Mouse (Mus musculus): ENCODE data around the gene Mgat5.

DNA sequence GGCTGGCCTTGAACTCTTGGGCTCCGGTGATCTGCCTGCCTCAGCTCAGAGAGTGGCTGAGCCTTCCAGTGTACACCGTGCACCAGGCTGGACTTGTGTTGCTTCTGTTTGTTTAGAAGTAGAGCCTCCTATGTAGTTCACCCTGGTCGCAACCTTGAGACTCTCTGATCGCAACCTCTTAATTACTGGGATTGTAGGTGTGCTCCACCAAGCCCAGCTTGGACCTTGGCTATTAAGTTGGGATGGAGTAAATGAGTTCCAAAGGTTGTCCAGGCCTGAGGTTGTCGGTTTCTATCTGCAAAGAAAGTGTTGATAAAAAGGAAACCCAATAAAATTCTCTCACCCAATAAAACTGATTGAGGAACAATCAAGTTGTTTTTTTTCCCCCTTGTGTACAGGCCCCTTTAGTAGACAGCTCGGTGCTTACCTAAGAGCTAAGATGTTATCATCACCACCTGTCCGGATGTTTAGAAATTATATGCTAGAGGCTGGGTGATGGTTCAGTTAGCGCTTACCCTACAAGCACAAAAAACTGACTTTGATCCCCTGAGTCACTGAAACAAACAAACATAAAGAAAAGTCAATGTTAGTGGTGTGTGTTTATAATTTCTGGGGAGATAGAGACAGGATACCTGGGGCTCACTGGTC lies 9.9 kb downstream of the Mgat5 start:
- TF ChIP-seq USF1 (IDR thresholded peaks at IDR 0.05; ENCODE audit: low read depth), result no peak
- no peak for TF ChIP-seq SRF (IDR thresholded peaks at IDR 0.05; ENCODE audit: control insufficient read depth, insufficient read length, low read depth)
- no peak for TF ChIP-seq POLR2A (IDR thresholded peaks at IDR 0.05; ENCODE audit: insufficient read length, low read depth)
- TF ChIP-seq POLR2AphosphoS2 (IDR thresholded peaks at IDR 0.05; ENCODE audit: insufficient read length, low read depth), result no peak
- no peak for TF ChIP-seq MYOG (IDR thresholded peaks at IDR 0.05; ENCODE audit: control insufficient read depth in 1 of 3, insufficient read depth in 1 of 3, insufficient read length in 2 of 3, low read depth in 2 of 3)
- TF ChIP-seq E2F4 (IDR thresholded peaks at IDR 0.05; ENCODE audit: insufficient read depth), result no peak
- TF ChIP-seq MYOD1 (IDR thresholded peaks at IDR 0.05; ENCODE audit: control insufficient read depth in 1 of 3, insufficient read length in 2 of 3, low read depth in 2 of 3), result no peak
